Mouse (Mus musculus) spleen, adult 10 weeks (tissue): ENCODE measurements around the gene Zdhhc23. TPM values are rescaled to one million over a fixed set of nuclear protein-coding genes. Genes with fewer than 3 reads are reported as not detected.

ENCODE experiments used
- polyA plus RNA-seq: library from polyadenylated mRNA; stranded (reverse); fragments of 350-450 nt; fragmentation: Illumina TruSeq; extraction: RNeasy Lipid Tissue Mini Kit (QIAGEN cat#74804); gene quantifications from one replicate; pipeline ENCODE4 v1.2.3, GENCODE M21; 2015; ENCODE audit warnings: low replicate concordance; ENCODE audit not compliant: insufficient read depth

The Zdhhc23 gene
- polyA plus RNA-seq = 10.8 TPM

DNA sequence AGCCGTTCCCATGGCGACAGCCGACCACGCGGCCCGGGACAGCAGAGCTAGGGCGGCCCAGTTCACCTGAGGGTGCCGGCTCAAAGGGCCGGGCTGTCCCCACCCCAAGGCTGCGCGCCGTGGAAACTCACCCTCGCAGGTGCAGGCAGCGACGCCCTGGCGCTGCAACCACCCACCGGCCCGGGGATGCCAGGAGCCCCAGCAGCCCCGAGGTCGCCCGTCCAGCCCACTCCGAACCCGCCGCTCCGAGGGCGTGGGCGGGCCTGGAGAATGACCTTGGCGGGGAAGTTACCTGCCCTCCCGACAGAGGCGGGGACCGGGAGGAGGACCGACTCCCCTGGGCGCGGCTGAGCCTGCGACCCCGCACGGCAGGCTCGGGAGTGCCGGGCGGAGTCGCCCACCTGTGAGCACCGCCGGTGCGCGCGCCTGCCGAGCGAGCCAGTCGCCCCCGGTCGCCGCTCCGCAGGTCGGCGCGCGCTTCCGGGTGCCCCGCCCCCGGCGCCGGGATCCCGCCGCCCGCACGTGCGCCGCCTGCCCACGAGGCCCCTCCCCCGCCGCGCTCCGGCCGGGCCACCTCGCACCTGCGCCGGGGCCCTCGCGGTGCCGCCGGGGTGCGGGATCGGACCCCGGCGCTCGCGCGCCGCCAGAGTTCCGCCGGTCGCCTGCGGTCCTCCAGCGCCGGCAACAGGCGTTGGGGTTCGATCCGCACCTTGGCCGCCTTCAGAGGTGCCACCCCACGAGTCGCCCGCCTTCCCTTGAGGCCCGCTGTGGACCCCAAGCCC, at the start of gene Zdhhc23:
Zdhhc23 (minus strand) TSS at position 464 of the 782 bp plus-strand sequence.

DNA sequence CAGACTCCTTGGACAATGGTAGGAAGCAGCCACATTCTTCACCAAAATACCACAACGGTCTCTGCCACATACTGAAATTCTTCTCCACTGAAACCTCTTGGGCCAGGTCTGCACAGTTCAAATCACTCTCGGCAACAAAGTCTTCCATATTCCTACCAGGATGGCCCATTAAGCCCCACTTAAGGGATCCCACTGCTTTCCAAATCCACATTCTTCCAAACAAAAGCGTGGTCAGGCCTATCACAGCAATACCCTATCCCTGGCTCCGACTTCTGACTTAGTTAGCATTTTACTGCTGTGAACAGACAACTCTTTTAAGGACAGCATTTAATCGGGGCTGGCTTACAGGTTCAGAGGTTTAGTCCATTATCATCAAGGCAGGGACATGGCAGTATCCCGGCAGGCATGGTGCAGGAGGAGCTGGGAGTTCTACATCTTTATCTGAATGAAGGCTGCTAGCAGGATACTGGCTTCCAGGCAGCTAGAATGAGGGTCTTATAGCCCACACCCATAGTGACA, 53.2 kb downstream of the Zdhhc23 start, which contains the start of gene Qtrt2:
Qtrt2 (minus strand) TSS at position 469 of the 519 bp plus-strand sequence.

Other genes with a start within 250 kb of the Zdhhc23 start
- not detected for gene Drd3, start 225.8 kb downstream of the Zdhhc23 start, polyA plus RNA-seq
- 9.1 TPM for gene Ccdc191, start 90.0 kb downstream of the Zdhhc23 start, polyA plus RNA-seq
- gene Qtrt2, start 53.0 kb downstream of the Zdhhc23 start, polyA plus RNA-seq = 38.2 TPM
- 4.8 TPM for gene Gramd1c, start 83.6 kb upstream of the Zdhhc23 start, polyA plus RNA-seq
- gene Atp6v1a, start 159.9 kb upstream of the Zdhhc23 start, polyA plus RNA-seq = 43.8 TPM
- gene Naa50, start 160.0 kb upstream of the Zdhhc23 start, polyA plus RNA-seq = 83.8 TPM
- 32.1 TPM for gene Usf3, start 193.5 kb upstream of the Zdhhc23 start, polyA plus RNA-seq